Mouse (Mus musculus): ENCODE measurements at regions not wholly inside any gene's neighbourhood (a gene's known extent, or its start where the extent isn't known, plus 50 kb on each side); places are given as distances from the start of the nearest gene placed in this dataset.

- peaks cover 5% of the 10 kb centered on the region; the same call in 1 of the 2 replicates for H3K4me1 ChIP-seq (ENCODE audit: control insufficient read depth, insufficient read depth, low read length)
- H3K27me3 ChIP-seq (ENCODE audit: control insufficient read depth, insufficient read depth, low read length) = no peaks in the 10 kb centered on the region
- no peak overlapping the region for H3K4me3 ChIP-seq (replicated peaks; ENCODE audit: insufficient read depth, low read depth, low read length)
- 37% methylated on average over 6 of the region's 6 CpGs for WGBS
- no peak overlapping the region for H3K27ac ChIP-seq (ENCODE audit: insufficient read depth, low read length)
- TF ChIP-seq POLR2A (IDR thresholded peaks at IDR 0.05; ENCODE audit: borderline replicate concordance, insufficient read depth, low read length) = no peak
- no peak for TF ChIP-seq CTCF (IDR thresholded peaks at IDR 0.05; ENCODE audit: borderline replicate concordance, insufficient read depth, low read depth, low read length)
- DNase-seq = peak; percentile 38 to 46
Observed at GRCm38 (mm10) chr8:64282806-64283205, 76.7 kb upstream of the Tll1 start.

GRCm38 (mm10) chr8:64281598-64281997 is 75.5 kb upstream of the Tll1 start:
- no peaks in the 10 kb centered on the region for H3K27me3 ChIP-seq (ENCODE audit: control insufficient read depth, insufficient read depth, low read length)
- DNase-seq = peak in 1 of 2 experiments; percentile 30
- TF ChIP-seq POLR2A (IDR thresholded peaks at IDR 0.05; ENCODE audit: borderline replicate concordance, insufficient read depth, low read length) (no peak), CTCF (IDR thresholded peaks at IDR 0.05; ENCODE audit: borderline replicate concordance, insufficient read depth, low read depth, low read length) (no peak)
- H3K27ac ChIP-seq (ENCODE audit: insufficient read depth, low read length) = no peak overlapping the region
- 41% methylated on average over 3 of the region's 3 CpGs for WGBS
- peaks cover 5% of the 10 kb centered on the region; the same call in 1 of the 2 replicates for H3K4me1 ChIP-seq (ENCODE audit: control insufficient read depth, insufficient read depth, low read length)
- H3K4me3 ChIP-seq (replicated peaks; ENCODE audit: insufficient read depth, low read depth, low read length) = no peak overlapping the region

- H3K27ac ChIP-seq (ENCODE audit: insufficient read depth, low read length) = no peak overlapping the region
- DNase-seq = no peak
- H3K4me3 ChIP-seq (replicated peaks; ENCODE audit: insufficient read depth, low read depth, low read length) = no peak overlapping the region
- TF ChIP-seq POLR2A (IDR thresholded peaks at IDR 0.05; ENCODE audit: borderline replicate concordance, insufficient read depth, low read length) = no peak
- TF ChIP-seq CTCF (IDR thresholded peaks at IDR 0.05; ENCODE audit: borderline replicate concordance, insufficient read depth, low read depth, low read length) = no peak
- no peaks in the 10 kb centered on the region for H3K27me3 ChIP-seq (ENCODE audit: control insufficient read depth, insufficient read depth, low read length)
- H3K4me1 ChIP-seq (ENCODE audit: control insufficient read depth, insufficient read depth, low read length) = peaks cover 5% of the 10 kb centered on the region; the same call in 1 of the 2 replicates
Observed at GRCm38 (mm10) chr8:64280391-64280790, 74.3 kb upstream of the Tll1 start.

GRCm38 (mm10) chr8:64276058-64276457 is 70.0 kb upstream of the Tll1 start:
- TF ChIP-seq POLR2A (IDR thresholded peaks at IDR 0.05; ENCODE audit: borderline replicate concordance, insufficient read depth, low read length) (no peak), CTCF (IDR thresholded peaks at IDR 0.05; ENCODE audit: borderline replicate concordance, insufficient read depth, low read depth, low read length) (no peak)
- no peak for DNase-seq
- WGBS = 86% methylated on average over 6 of the region's 6 CpGs
- H3K27me3 ChIP-seq (ENCODE audit: control insufficient read depth, insufficient read depth, low read length) = no peaks in the 10 kb centered on the region
- no peaks in the 10 kb centered on the region for H3K4me1 ChIP-seq (ENCODE audit: control insufficient read depth, insufficient read depth, low read length)
- H3K4me3 ChIP-seq (replicated peaks; ENCODE audit: insufficient read depth, low read depth, low read length) = no peak overlapping the region
- H3K27ac ChIP-seq (ENCODE audit: insufficient read depth, low read length) = no peak overlapping the region

- Histone ChIP-seq H3K4me3 (replicated peaks; ENCODE audit: insufficient read depth, low read depth, low read length) (no peak overlapping the region), H3K27me3 (ENCODE audit: control insufficient read depth, insufficient read depth, low read length) (no peaks in the 10 kb centered on the region), H3K4me1 (ENCODE audit: control insufficient read depth, insufficient read depth, low read length) (no peaks in the 10 kb centered on the region), H3K27ac (ENCODE audit: insufficient read depth, low read length) (peak overlapping the region; percentile 27; the same call in 1 of the 2 replicates)
- 11% methylated on average over 6 of the region's 6 CpGs for WGBS
- no peak for TF ChIP-seq POLR2A (IDR thresholded peaks at IDR 0.05; ENCODE audit: borderline replicate concordance, insufficient read depth, low read length)
- no peak for TF ChIP-seq CTCF (IDR thresholded peaks at IDR 0.05; ENCODE audit: borderline replicate concordance, insufficient read depth, low read depth, low read length)
- DNase-seq = peak; percentile 59 to 78
Observed at GRCm38 (mm10) chr8:64265304-64265945, 59.4 kb upstream of the Tll1 start.

Measured in cerebellum, adult 2 months (tissue).